Mouse (Mus musculus): ENCODE results near the gene Oxct2a. TPM values are rescaled to one million over a fixed set of nuclear protein-coding genes. Genes with fewer than 3 reads are reported as not detected.
A peak's percentile ranks its signal among the peaks of the same experiment; 100 is the strongest.

Oxct2a gene
- polyA plus RNA-seq (2016; fragmentation: Nextera tagmentation; extraction: Ambion mirVana): not detected in 2 replicates

DNA sequence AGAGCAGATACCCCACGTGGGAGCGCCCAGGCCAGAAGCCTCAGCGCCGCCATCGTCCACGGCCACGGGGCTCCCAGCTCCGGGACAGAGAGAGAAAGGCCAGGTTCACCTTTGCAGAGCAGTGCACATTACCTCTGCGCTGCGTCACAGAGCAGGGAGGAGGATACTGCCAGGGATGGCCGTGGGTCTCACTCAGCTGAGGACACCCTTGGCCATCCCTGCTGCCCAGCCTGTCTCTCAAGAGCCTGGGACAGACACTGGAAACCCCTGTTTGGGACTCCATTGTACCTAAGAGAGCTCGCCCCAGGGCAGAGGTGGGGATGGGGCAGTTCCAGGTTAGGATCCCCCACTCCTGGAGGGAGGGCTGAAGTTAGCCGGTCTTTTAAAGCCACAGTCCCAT lies at the start of gene Oxct2a:
Gene Oxct2a (minus strand): TSS at position 101 of the 400 bp plus-strand sequence.
- H3K4me1 ChIP-seq: peaks cover 17% of the 10 kb centered on the region
- H3K4me3 ChIP-seq: peak within 1 kb of the TSS; percentile 44
- no peak for DNase-seq (ENCODE audit: low spot score)
- H3K27ac ChIP-seq (replicated peaks): no peak within 1 kb of the TSS
- H3K9me3 ChIP-seq (replicated peaks): no peaks in the 10 kb centered on the region
- peaks cover 40% of the 10 kb centered on the region for H3K27me3 ChIP-seq (ENCODE audit: low read depth, poor library complexity, severe bottlenecking)
- 15% methylated on average over 13 of the region's 13 CpGs for WGBS
- H3K36me3 ChIP-seq: no peaks in the 10 kb centered on the region

DNA sequence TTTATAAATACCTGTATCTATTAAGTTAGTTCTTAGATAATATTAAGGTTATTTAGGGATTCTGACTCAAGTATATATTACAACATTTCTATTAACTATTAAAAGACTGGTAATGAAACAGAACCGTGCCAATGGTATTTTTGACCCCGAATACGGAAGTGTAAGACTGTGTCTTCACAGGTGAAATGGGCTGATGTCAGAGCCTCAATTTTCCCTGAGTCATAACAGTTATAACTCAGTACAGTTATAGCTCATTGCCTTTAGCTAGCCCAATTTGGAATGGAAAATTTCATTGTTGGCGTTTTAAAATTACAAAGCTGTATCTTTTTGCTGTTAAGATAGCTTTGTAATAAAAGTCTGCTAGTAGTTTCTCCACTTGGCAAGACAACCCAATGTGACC lies 40.1 kb upstream of the Oxct2a start:
- peaks cover 96% of the 10 kb centered on the region for H3K36me3 ChIP-seq
- H3K27ac ChIP-seq (replicated peaks): no peak overlapping the region
- no peaks in the 10 kb centered on the region for H3K9me3 ChIP-seq (replicated peaks)
- 97% methylated on average over 4 of the region's 4 CpGs for WGBS
- H3K4me3 ChIP-seq: no peak overlapping the region
- H3K4me1 ChIP-seq: no peaks in the 10 kb centered on the region
- no peak for DNase-seq (ENCODE audit: low spot score)
- H3K27me3 ChIP-seq (ENCODE audit: low read depth, poor library complexity, severe bottlenecking): no peaks in the 10 kb centered on the region

DNA sequence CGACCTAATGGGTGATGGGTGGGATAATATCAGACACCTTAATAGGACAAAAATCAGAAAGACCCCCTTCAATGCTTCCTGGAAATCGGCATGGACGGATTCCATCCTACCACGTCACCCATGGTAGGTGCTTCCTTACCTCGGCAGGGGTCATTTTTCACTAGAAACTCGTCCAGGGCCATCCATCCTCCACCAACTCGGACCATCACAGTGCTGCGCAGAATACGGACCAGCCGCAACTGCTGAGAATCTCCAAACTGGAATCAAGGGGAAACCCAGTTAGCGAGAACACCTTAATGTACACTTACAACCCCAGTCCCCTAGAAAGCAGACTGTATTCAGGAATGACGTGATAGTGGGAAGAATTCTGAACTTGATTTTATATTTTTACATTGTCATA lies 37.3 kb upstream of the Oxct2a start:
- no peaks in the 10 kb centered on the region for H3K27me3 ChIP-seq (ENCODE audit: low read depth, poor library complexity, severe bottlenecking)
- WGBS: 95% methylated on average over 12 of the region's 12 CpGs
- H3K36me3 ChIP-seq: peaks cover 96% of the 10 kb centered on the region
- H3K4me3 ChIP-seq: no peak overlapping the region
- H3K9me3 ChIP-seq (replicated peaks): no peaks in the 10 kb centered on the region
- no peaks in the 10 kb centered on the region for H3K4me1 ChIP-seq
- DNase-seq (ENCODE audit: low spot score): no peak
- no peak overlapping the region for H3K27ac ChIP-seq (replicated peaks)

DNA sequence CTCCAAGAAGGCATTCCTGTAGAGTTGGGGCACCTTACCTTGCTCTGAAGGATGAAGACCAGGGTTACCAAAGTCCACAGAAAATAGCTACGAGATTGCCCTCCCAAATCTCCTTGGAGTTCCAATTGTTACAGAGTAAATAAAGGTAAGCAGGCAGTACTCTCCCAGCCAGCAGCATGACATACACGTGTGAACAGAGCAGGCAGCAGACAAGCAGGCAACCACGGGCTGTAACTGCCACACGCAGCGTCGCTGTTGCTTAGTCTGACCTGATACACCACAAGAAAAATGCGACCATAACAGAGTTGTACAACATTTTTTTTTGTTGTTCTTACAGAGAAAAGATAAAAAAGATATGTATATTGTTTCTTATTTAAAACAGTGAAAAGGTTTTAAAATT lies 35.2 kb upstream of the Oxct2a start:
- Histone ChIP-seq H3K36me3 (peaks cover 96% of the 10 kb centered on the region), H3K4me1 (no peaks in the 10 kb centered on the region), H3K4me3 (no peak overlapping the region), H3K27me3 (ENCODE audit: low read depth, poor library complexity, severe bottlenecking) (no peaks in the 10 kb centered on the region), H3K9me3 (replicated peaks) (no peaks in the 10 kb centered on the region), H3K27ac (replicated peaks) (no peak overlapping the region)
- WGBS: 93% methylated on average over 7 of the region's 7 CpGs
- no peak for DNase-seq (ENCODE audit: low spot score)

DNA sequence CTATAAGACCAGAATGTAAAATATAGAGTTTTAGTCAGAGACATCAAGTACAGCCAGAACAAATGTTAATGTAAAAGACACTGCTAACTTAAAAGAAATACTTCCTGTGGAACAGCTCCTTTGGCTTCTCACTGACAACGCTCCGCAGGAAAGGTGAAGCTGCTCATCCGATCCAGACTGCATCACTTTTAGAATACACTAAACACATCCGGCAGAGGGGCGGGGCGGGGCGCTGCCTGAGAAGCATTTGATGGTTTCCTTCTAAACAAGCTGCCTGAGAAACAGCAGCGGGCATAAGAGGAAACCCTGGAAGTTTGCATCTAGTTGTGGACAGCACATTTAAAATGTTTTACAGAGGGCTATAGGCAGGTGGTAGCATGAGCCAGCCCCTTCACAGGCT lies 32.5 kb upstream of the Oxct2a start:
- DNase-seq (ENCODE audit: low spot score): no peak
- WGBS: 92% methylated on average over 8 of the region's 8 CpGs
- H3K4me3 ChIP-seq: no peak overlapping the region
- H3K27me3 ChIP-seq (ENCODE audit: low read depth, poor library complexity, severe bottlenecking): no peaks in the 10 kb centered on the region
- H3K36me3 ChIP-seq: peaks cover 96% of the 10 kb centered on the region
- H3K4me1 ChIP-seq: no peaks in the 10 kb centered on the region
- H3K27ac ChIP-seq (replicated peaks): no peak overlapping the region
- H3K9me3 ChIP-seq (replicated peaks): no peaks in the 10 kb centered on the region

DNA sequence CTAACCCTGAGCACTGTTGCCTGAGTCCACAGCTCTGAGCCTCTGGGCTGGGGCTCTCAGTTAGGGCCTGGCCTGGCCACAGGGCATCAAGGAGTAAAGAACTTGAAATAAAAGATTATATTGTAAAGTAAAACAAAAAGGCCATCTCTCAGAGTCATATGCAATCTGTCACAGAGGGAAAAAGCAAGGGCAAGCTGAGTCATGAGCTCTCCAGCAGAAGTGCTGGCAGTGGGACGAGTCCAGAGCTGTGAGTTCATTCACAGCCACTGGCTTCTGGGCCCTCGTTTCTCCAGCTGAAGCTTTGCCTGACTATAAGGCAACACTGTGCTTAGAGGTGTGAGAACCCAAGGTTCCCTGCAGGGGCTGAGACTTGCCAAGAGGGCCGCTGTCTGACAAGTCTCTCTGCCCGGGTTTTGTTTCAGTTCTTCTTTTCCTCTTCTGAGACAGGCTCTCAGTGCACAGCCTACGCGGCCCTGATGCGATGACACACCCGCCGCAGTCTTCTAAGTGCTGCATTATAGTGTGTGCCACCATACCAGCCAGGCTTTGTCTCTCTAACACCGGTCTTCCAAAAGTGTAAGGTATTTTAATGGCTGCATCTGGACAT lies 29.9 kb upstream of the Oxct2a start:
- no peaks in the 10 kb centered on the region for H3K4me1 ChIP-seq
- WGBS: 90% methylated on average over 10 of the region's 10 CpGs
- DNase-seq (ENCODE audit: low spot score): no peak
- H3K27ac ChIP-seq (replicated peaks): no peak overlapping the region
- H3K9me3 ChIP-seq (replicated peaks): no peaks in the 10 kb centered on the region
- no peak overlapping the region for H3K4me3 ChIP-seq
- H3K27me3 ChIP-seq (ENCODE audit: low read depth, poor library complexity, severe bottlenecking): no peaks in the 10 kb centered on the region
- H3K36me3 ChIP-seq: peaks cover 99% of the 10 kb centered on the region

DNA sequence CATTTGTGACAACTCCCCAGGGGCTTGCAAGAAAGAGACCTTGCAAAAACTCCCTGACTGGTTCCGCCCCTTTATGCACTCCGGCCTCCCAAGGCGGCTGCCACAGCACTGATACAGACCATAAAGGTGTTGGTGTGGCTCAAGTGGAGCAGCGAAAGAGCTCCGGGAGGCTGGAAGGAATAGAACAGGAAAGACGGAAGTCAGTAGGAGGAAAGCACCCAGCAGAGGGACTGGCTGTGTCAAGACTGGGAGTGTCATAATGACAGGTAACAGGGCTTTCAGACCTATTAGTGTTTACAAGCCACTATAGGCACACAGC lies 20.0 kb upstream of the Oxct2a start:
- H3K36me3 ChIP-seq: peaks cover 18% of the 10 kb centered on the region
- peaks cover 61% of the 10 kb centered on the region for H3K27me3 ChIP-seq (ENCODE audit: low read depth, poor library complexity, severe bottlenecking)
- WGBS: 5% methylated on average over 6 of the region's 6 CpGs
- H3K9me3 ChIP-seq (replicated peaks): no peaks in the 10 kb centered on the region
- no peak overlapping the region for H3K27ac ChIP-seq (replicated peaks)
- no peak for DNase-seq (ENCODE audit: low spot score)
- H3K4me3 ChIP-seq: peak overlapping the region; percentile 69
- H3K4me1 ChIP-seq: peaks cover 17% of the 10 kb centered on the region

DNA sequence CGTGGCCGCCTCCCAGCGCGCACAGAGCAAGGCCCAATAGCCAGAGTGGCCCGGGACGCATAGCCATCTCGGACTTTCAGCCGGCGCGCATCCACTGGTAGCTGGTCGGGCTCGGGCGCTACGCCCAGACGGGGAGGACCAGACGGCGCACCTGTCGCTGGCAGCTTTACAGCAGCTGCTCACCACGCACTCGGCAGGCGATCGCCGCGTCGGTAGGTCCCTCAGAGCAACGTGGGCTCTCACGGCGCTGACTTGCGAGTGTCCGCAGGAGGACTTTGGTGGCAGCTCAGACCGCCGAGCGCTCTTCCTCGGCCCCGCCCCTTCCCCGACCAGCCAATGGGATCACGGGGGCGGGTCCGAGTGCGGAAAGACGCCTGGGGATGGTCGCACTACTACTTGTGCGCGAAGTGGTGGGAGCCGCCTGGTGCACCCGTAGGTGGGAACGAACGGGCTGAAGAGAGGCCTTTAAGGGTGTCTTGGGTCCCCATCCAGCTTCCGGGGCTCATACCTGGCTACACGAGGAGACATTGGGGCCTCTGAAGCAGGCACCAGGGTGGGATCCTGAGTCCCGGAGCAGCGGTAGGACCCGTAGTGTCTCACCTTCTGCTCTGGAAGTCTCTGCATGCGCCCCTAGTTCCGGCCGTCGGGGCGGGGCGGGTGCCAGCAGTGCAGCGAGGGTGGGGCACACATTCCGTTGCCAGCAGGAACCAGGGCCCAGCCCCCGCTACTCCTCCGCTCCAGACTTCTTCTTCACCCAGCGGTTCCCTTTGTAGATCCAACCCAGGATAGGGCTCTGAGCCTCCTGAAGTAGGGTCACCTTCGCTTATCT lies 19.4 kb upstream of the Oxct2a start, which contains the start of gene Bmp8a:
Gene Bmp8a (minus strand): TSS at position 611 of the 829 bp plus-strand sequence.
- under 1% methylated on average over 65 of the region's 65 CpGs for WGBS
- Histone ChIP-seq H3K4me1 (peaks cover 17% of the 10 kb centered on the region), H3K27ac (replicated peaks) (peak within 1 kb of the TSS; percentile 6; the same call in 1 of the 2 replicates), H3K9me3 (replicated peaks) (no peaks in the 10 kb centered on the region), H3K27me3 (ENCODE audit: low read depth, poor library complexity, severe bottlenecking) (peaks cover 61% of the 10 kb centered on the region), H3K36me3 (peaks cover 12% of the 10 kb centered on the region), H3K4me3 (peak within 1 kb of the TSS; percentile 69)
- DNase-seq (ENCODE audit: low spot score): peak; percentile 86

DNA sequence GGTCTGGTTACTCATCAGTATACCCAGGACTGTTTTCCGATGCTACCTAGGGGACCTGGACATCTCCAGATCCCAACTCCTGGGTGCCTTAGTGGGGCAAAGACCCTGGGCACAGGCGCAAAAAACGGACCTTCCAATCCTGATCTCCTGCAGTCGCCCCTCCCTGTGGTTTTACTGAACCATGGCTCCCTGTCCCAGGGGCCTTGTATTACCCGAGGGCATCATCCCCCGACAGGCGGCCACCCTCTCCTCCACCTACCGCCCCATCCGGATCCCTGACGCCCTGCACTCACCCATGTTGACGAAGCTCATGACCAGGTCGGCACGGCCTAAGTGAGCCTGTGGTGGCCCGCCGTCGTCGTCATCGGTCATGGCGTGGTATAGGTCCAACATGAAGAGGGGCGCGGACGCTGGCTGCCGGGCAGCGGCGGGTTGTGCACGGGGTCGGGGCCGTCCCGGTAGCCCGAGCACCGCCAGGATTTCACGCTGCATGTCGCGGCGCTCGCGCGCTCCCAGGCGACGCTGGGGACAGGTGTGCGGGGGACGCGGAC lies 18.7 kb upstream of the Oxct2a start:
- Histone ChIP-seq H3K4me3 (peak overlapping the region; percentile 69), H3K36me3 (peaks cover 5% of the 10 kb centered on the region; the same call in 1 of the 2 replicates), H3K27ac (replicated peaks) (peak overlapping the region; percentile 6; the same call in 1 of the 2 replicates), H3K27me3 (ENCODE audit: low read depth, poor library complexity, severe bottlenecking) (peaks cover 61% of the 10 kb centered on the region), H3K9me3 (replicated peaks) (no peaks in the 10 kb centered on the region), H3K4me1 (peaks cover 17% of the 10 kb centered on the region)
- DNase-seq (ENCODE audit: low spot score): no peak
- WGBS: 3% methylated on average over 43 of the region's 43 CpGs

DNA sequence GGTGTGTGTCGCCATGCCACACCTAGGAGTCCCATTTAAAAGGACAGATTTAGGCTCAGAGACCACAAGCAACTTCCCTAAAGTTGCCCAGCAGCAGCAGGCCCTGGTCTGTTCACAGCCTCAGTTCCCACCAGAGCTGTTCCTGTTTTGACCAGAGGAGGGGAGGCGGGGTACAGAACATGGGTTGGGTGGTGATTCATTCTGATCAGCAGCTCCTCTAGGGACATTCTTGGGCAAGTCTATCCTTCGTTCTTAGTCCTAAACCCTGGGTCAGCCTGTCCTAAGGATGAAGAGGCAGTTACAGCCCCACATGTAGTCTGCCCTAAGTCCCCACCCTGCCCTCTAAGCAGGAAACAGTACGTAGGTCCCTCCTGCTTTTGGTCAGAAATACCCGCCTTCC lies 16.8 kb upstream of the Oxct2a start:
- WGBS: 72% methylated on average over 5 of the region's 5 CpGs
- H3K27me3 ChIP-seq (ENCODE audit: low read depth, poor library complexity, severe bottlenecking): peaks cover 61% of the 10 kb centered on the region
- DNase-seq (ENCODE audit: low spot score): no peak

DNA sequence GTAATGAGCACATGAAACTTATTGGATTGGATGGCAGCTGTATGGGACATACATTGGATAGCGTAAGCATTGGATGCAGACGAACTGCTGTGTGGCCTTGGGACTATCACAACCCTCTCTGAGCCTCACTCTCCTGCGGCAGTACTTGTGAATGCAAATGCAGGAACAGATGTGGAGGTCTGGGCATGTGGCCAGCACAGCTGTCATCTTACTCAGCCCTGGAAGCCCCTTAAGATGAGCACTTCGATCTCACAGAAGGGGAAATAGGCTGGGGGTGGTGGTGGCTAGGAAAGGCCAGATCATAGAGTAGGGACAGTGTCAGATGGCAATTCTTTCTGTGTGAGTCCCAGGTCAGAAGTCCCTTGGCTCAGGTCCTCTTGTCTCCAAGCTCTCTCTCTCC lies 14.3 kb upstream of the Oxct2a start:
- peaks cover 38% of the 10 kb centered on the region for H3K27me3 ChIP-seq (ENCODE audit: low read depth, poor library complexity, severe bottlenecking)
- peaks cover 8% of the 10 kb centered on the region for H3K4me1 ChIP-seq
- 91% methylated on average over 4 of the region's 4 CpGs for WGBS
- H3K36me3 ChIP-seq: no peaks in the 10 kb centered on the region
- no peak overlapping the region for H3K4me3 ChIP-seq
- no peaks in the 10 kb centered on the region for H3K9me3 ChIP-seq (replicated peaks)
- no peak overlapping the region for H3K27ac ChIP-seq (replicated peaks)
- no peak for DNase-seq (ENCODE audit: low spot score)

More for the DNA sequence above, 16.8 kb upstream of the Oxct2a start:
- H3K36me3 ChIP-seq: no peaks in the 10 kb centered on the region
- H3K4me1 ChIP-seq: peaks cover 17% of the 10 kb centered on the region
- no peak overlapping the region for H3K4me3 ChIP-seq
- no peak overlapping the region for H3K27ac ChIP-seq (replicated peaks)
- no peaks in the 10 kb centered on the region for H3K9me3 ChIP-seq (replicated peaks)

DNA sequence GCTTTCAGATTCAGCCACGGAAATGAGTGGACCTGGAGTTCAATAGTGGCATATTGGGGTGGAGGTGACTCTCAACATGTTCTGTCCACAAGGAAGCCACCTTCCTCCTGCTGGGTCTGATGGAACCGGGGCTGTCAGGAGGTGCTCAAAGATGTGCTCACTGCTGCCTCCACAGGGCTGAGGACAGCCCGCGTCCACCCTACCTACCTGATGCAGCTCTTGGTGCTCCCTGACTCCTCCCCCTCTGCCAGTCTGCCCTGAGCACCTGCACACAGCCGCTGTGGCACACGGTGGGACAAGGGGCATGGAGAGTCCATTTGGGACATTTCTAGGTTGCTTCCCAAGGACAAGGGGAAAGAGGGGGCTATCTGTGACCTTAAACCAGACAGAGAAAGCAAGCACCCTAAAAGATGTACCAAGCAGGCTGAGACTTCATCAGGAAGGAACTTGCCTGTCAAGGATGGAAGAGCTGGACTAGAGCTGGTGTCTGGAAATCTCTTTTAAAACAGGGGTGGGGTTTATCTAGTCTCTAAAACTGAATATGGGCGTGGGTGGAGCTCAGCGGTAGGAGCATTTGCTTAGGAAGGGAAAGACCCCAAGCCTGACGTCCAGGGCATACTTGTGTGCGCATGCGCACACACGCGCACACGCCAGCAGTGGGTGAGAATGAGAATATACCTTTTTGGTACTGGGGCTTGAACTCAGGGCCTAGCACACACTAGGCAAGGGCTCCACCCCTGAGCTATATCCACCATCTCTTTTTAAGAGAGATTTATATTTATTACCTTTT lies 12.6 kb upstream of the Oxct2a start:
- 71% methylated on average over 14 of the region's 14 CpGs for WGBS

More for the DNA sequence above, 12.6 kb upstream of the Oxct2a start:
- no peak for DNase-seq (ENCODE audit: low spot score)
- Histone ChIP-seq H3K9me3 (replicated peaks) (no peaks in the 10 kb centered on the region), H3K27me3 (ENCODE audit: low read depth, poor library complexity, severe bottlenecking) (peaks cover 21% of the 10 kb centered on the region), H3K4me1 (no peaks in the 10 kb centered on the region), H3K27ac (replicated peaks) (no peak overlapping the region), H3K36me3 (no peaks in the 10 kb centered on the region), H3K4me3 (no peak overlapping the region)

Measured in midbrain, embryonic 10.5 days (tissue).